Mouse (Mus musculus): Measurements from ENCODE around the gene Wdr72. TPM values are rescaled to one million over a fixed set of nuclear protein-coding genes. Genes with fewer than 3 reads are reported as not detected.

The Wdr72 gene
- polyA plus RNA-seq, 1 experiment from 2014 or later, result 0.37 TPM

DNA sequence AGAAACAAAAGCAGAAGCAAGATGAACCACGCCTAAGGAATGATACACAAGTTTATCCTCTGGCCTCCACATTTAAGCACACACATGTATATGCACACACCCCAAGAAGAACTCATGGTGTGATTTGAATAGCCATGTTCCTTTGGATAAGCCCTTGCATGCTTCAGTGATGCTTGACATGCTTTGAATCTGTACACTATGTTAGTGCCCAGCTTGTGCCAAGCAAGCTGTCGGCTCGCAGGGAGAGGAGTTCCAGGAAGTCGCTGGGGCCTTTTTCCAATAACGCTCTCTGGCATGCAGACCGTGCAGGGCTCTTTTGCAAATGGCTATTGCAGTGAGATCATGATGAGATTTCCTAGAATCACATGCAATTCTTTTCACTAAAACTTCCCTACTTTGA is 118.1 kb downstream of the Wdr72 start:
- Histone ChIP-seq H3K9ac (no peak overlapping the region), H3K9me3 (ENCODE audit: low read depth, low read length) (no peaks in the 10 kb centered on the region), H3K4me1 (ENCODE audit: insufficient read depth) (no peaks in the 10 kb centered on the region), H3K4me3 (ENCODE audit: low read depth, low read length) (no peak overlapping the region), H3K27me3 (ENCODE audit: insufficient read depth, low read length) (no peaks in the 10 kb centered on the region), H3K36me3 (ENCODE audit: insufficient read depth) (no peaks in the 10 kb centered on the region), H3K4me2 (no peak overlapping the region), H3K27ac (ENCODE audit: low read depth) (no peak overlapping the region)
- no peak for DNase-seq
- WGBS, result 76% methylated on average over 6 of the region's 6 CpGs
- ATAC-seq (ENCODE audit: insufficient read depth), result no peak
- no peak for TF ChIP-seq CTCF (IDR thresholded peaks at IDR 0.05; ENCODE audit: low read depth)

DNA sequence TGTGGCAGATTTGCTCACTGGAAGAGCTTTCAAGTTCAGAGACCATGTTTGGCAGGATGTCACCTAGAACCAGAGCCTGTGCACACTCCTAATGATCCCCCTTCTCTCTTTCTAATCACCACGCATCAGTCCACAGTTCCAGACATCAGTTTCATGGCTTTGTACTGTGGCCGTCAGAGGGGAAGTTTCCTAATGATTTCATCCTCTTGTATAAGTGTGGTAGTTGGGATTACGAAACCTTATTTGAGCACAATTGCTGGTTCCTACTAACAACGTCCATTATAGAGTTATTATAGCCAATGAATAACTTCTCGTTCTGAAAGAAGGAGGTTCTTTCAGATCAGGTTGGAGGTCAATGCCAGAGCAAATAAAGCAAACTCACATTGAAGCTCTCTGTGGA is 131.1 kb downstream of the Wdr72 start:
- Histone ChIP-seq H3K4me3 (ENCODE audit: low read depth, low read length) (no peak overlapping the region), H3K4me1 (ENCODE audit: insufficient read depth) (no peaks in the 10 kb centered on the region), H3K27me3 (ENCODE audit: insufficient read depth, low read length) (no peaks in the 10 kb centered on the region), H3K4me2 (no peak overlapping the region), H3K9ac (no peak overlapping the region), H3K36me3 (ENCODE audit: insufficient read depth) (no peaks in the 10 kb centered on the region), H3K27ac (ENCODE audit: low read depth) (no peak overlapping the region), H3K9me3 (ENCODE audit: low read depth, low read length) (no peaks in the 10 kb centered on the region)
- DNase-seq (no peak), ATAC-seq (ENCODE audit: insufficient read depth) (no peak)
- 48% methylated on average over 5 of the region's 5 CpGs for WGBS
- no peak for TF ChIP-seq CTCF (IDR thresholded peaks at IDR 0.05; ENCODE audit: low read depth)

DNA sequence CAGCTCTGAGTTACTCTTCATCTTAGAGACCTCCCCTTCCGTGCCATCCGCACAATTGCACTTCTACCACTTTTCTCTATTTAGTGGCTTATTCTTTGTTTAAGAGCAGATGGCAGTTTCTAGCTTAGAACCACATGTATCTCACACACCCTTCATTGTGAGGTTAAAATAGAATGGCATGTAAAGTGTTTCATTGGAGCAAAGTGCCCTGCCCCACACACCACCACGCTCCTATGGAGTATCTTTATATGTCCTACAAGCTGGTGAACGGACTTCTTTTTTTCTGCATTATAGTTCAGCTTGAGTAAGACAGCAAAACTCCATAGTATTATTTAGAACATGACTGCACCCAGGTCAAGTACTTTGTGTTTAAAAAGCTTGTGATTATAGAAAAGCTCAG is 137.9 kb downstream of the Wdr72 start:
- Histone ChIP-seq H3K4me2 (no peak overlapping the region), H3K27me3 (ENCODE audit: insufficient read depth, low read length) (no peaks in the 10 kb centered on the region), H3K9me3 (ENCODE audit: low read depth, low read length) (no peaks in the 10 kb centered on the region), H3K27ac (ENCODE audit: low read depth) (no peak overlapping the region), H3K4me3 (ENCODE audit: low read depth, low read length) (no peak overlapping the region), H3K9ac (no peak overlapping the region), H3K36me3 (ENCODE audit: insufficient read depth) (no peaks in the 10 kb centered on the region), H3K4me1 (ENCODE audit: insufficient read depth) (no peaks in the 10 kb centered on the region)
- no peak for TF ChIP-seq CTCF (IDR thresholded peaks at IDR 0.05; ENCODE audit: low read depth)
- ATAC-seq (ENCODE audit: insufficient read depth) (no peak), DNase-seq (no peak)
- 79% methylated on average over 4 of the region's 4 CpGs for WGBS

DNA sequence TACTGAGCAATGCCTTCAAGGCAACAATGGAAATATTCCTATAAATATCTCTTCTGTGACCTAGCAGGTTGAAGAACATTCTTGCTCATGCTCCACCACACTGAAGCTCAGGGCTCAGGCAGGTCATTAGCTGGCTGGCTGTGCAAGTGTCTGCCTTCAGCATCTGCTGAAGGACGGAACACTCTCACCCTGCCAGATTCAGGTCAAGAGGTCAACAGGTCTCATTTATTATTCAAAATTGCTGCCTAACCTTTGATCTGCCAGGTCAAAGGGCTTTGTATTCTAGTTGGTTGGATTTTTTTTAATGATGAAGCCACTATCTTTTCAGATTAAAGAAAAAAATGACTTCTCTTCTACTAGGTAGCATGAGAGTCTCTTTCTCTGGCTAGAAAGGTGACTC is 139.3 kb downstream of the Wdr72 start:
- Histone ChIP-seq H3K27me3 (ENCODE audit: insufficient read depth, low read length) (no peaks in the 10 kb centered on the region), H3K9ac (no peak overlapping the region), H3K36me3 (ENCODE audit: insufficient read depth) (no peaks in the 10 kb centered on the region), H3K4me1 (ENCODE audit: insufficient read depth) (no peaks in the 10 kb centered on the region), H3K9me3 (ENCODE audit: low read depth, low read length) (no peaks in the 10 kb centered on the region), H3K27ac (ENCODE audit: low read depth) (no peak overlapping the region), H3K4me2 (no peak overlapping the region), H3K4me3 (ENCODE audit: low read depth, low read length) (no peak overlapping the region)
- ATAC-seq (ENCODE audit: insufficient read depth) (no peak), DNase-seq (no peak)
- TF ChIP-seq CTCF (IDR thresholded peaks at IDR 0.05; ENCODE audit: low read depth), result no peak
- WGBS, result 33% methylated on average over 1 of the region's 1 CpGs

DNA sequence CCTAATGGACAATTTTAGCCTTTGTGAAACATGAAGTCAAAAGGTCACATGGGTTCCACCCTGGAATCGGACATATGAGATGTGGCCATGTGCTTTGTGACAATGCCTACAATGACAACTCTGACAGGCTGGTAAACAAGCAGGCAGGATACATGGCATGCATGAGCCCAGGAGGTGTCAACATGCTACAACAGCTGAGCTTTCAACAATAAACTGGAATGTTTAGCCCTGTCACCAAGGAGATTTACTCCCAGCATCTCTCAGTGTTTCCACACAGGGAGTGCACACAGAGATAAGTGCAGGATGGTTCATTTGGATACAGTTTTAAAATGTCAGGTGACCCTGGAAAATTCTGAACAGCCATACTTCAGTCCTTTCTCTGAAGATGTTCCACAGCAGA is 140.4 kb downstream of the Wdr72 start:
- no peaks in the 10 kb centered on the region for H3K4me1 ChIP-seq (ENCODE audit: insufficient read depth)
- H3K36me3 ChIP-seq (ENCODE audit: insufficient read depth), result no peaks in the 10 kb centered on the region
- no peaks in the 10 kb centered on the region for H3K9me3 ChIP-seq (ENCODE audit: low read depth, low read length)
- H3K9ac ChIP-seq, result no peak overlapping the region
- DNase-seq, result no peak
- no peak overlapping the region for H3K4me3 ChIP-seq (ENCODE audit: low read depth, low read length)
- WGBS, result 46% methylated on average over 1 of the region's 1 CpGs
- no peak for ATAC-seq (ENCODE audit: insufficient read depth)
- H3K27ac ChIP-seq (ENCODE audit: low read depth), result no peak overlapping the region
- TF ChIP-seq CTCF (IDR thresholded peaks at IDR 0.05; ENCODE audit: low read depth), result no peak
- no peaks in the 10 kb centered on the region for H3K27me3 ChIP-seq (ENCODE audit: insufficient read depth, low read length)
- no peak overlapping the region for H3K4me2 ChIP-seq

DNA sequence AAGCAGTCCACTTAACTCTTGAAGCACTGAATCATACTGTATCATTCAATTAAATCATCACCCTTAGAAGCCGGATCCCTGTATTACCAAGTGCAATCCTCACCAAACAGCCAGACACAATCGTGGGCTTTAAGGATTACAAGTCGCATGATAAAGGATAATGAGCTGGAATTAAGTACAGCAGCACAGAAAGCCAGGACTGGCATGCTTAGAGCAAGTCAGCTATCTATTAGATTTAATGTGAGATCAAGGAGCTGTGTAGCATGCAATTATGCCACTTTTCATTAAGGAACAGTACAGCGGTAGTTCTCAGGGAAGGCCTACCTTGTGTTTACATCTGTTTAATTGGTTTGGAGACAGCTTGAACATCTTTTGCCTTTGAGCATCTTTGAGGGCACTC is 148.2 kb downstream of the Wdr72 start:
- Histone ChIP-seq H3K27ac (ENCODE audit: low read depth) (no peak overlapping the region), H3K27me3 (ENCODE audit: insufficient read depth, low read length) (no peaks in the 10 kb centered on the region), H3K4me2 (no peak overlapping the region), H3K9ac (no peak overlapping the region), H3K4me3 (ENCODE audit: low read depth, low read length) (no peak overlapping the region), H3K36me3 (ENCODE audit: insufficient read depth) (no peaks in the 10 kb centered on the region), H3K4me1 (ENCODE audit: insufficient read depth) (no peaks in the 10 kb centered on the region), H3K9me3 (ENCODE audit: low read depth, low read length) (no peaks in the 10 kb centered on the region)
- WGBS, result 67% methylated on average over 4 of the region's 4 CpGs
- no peak for TF ChIP-seq CTCF (IDR thresholded peaks at IDR 0.05; ENCODE audit: low read depth)
- DNase-seq, result no peak
- ATAC-seq (ENCODE audit: insufficient read depth), result no peak

DNA sequence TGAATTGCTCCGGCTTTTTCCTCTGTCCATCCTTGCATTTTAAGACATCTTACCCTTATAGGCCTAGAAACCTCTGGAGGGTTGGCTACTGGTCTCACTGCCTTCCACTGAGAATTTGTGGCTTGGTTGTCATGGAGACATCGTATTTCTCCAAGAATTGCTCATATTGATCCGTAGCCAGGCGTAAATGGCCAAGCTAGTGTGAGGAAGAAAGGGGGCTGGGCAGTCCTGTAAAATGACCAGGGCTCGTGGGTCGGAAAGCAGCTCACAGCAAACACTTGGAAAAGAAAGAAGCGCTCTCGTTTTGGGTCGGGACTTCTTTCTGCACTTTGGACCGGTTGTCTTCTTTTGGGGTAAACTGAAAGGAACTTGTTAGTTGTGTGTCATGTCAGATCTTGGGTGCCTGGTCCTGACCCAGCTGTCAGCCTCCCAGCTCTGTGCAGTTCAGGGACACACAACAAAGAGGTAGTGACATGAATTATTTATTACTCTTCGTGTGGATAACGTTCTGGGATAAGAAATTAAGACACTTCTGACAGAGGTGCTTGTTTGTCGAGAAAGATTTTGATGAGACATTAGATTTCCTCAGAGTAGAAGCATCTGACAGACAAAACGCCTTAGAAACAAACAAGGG is 167.7 kb downstream of the Wdr72 start:
- no peak overlapping the region for H3K4me2 ChIP-seq
- ATAC-seq (ENCODE audit: insufficient read depth) (no peak), DNase-seq (no peak)
- no peaks in the 10 kb centered on the region for H3K9me3 ChIP-seq (ENCODE audit: low read depth, low read length)
- no peaks in the 10 kb centered on the region for H3K36me3 ChIP-seq (ENCODE audit: insufficient read depth)
- no peak for TF ChIP-seq CTCF (IDR thresholded peaks at IDR 0.05; ENCODE audit: low read depth)
- 52% methylated on average over 14 of the region's 14 CpGs for WGBS
- H3K27me3 ChIP-seq (ENCODE audit: insufficient read depth, low read length), result no peaks in the 10 kb centered on the region
- no peak overlapping the region for H3K4me3 ChIP-seq (ENCODE audit: low read depth, low read length)
- no peak overlapping the region for H3K9ac ChIP-seq
- peaks cover 6% of the 10 kb centered on the region for H3K4me1 ChIP-seq (ENCODE audit: insufficient read depth)
- H3K27ac ChIP-seq (ENCODE audit: low read depth), result no peak overlapping the region

DNA sequence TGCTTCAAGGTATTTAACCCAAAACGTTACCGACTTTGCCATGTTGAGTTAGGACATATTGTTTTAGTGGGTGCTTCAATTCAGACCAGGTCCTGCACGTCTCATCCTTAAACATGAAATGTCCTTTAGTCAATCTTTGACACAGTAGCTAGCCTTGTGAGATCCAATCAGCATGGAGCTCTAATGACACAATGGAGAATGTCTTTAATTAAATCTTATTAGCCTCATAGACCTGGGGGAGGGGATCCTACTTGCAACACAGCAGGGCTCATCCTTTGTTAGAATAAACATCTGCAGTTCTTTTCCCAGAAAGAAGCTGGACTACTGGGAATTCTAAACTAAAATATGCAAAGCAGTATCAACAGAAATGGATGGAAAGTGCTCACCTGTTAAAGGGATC is 171.9 kb downstream of the Wdr72 start:
- Histone ChIP-seq H3K4me3 (ENCODE audit: low read depth, low read length) (no peak overlapping the region), H3K4me1 (ENCODE audit: insufficient read depth) (no peaks in the 10 kb centered on the region), H3K27me3 (ENCODE audit: insufficient read depth, low read length) (no peaks in the 10 kb centered on the region), H3K4me2 (no peak overlapping the region), H3K27ac (ENCODE audit: low read depth) (no peak overlapping the region), H3K9ac (no peak overlapping the region), H3K9me3 (ENCODE audit: low read depth, low read length) (no peaks in the 10 kb centered on the region), H3K36me3 (ENCODE audit: insufficient read depth) (no peaks in the 10 kb centered on the region)
- DNase-seq (no peak), ATAC-seq (ENCODE audit: insufficient read depth) (no peak)
- TF ChIP-seq CTCF (IDR thresholded peaks at IDR 0.05; ENCODE audit: low read depth), result no peak
- 60% methylated on average over 3 of the region's 3 CpGs for WGBS

Measured in lung, embryonic 14.5 days (tissue).